Mouse (Mus musculus) embryo, embryonic 9.5 days (tissue): ENCODE data around the gene Slamf9.

ENCODE experiments used
- DNase-seq: peaks from one replicate; pipeline ENCODE4 v3.0.0-alpha.2; 2017; ENCODE audit errors: extremely low spot score

Gene Slamf9

GRCm38 (mm10) chr1:172513525-172514212 lies 38.5 kb downstream of the Slamf9 start:
- no peak for DNase-seq

- DNase-seq, result no peak
These were observed 39.0 kb downstream of the Slamf9 start for GRCm38 (mm10) chr1:172514213-172514529.

- no peak for DNase-seq
These were observed 39.6 kb downstream of the Slamf9 start for GRCm38 (mm10) chr1:172514551-172515268.

GRCm38 (mm10) chr1:172515396-172515795 lies 40.2 kb downstream of the Slamf9 start:
- DNase-seq, result no peak

GRCm38 (mm10) chr1:172518013-172518412 lies 42.9 kb downstream of the Slamf9 start:
- DNase-seq, result no peak

GRCm38 (mm10) chr1:172519644-172520043 lies 44.5 kb downstream of the Slamf9 start:
- no peak for DNase-seq

- DNase-seq, result peak; percentile 94
These were observed 45.6 kb downstream of the Slamf9 start, which contains the start of gene Cfap45 for GRCm38 (mm10) chr1:172520576-172521440. TSS of gene Cfap45 (plus strand) at chr1:172520801.

GRCm38 (mm10) chr1:172522524-172522923 lies 47.4 kb downstream of the Slamf9 start:
- DNase-seq, result no peak

- no peak for DNase-seq
These were observed 48.5 kb downstream of the Slamf9 start for GRCm38 (mm10) chr1:172523699-172524101.

- DNase-seq, result no peak
These were observed 50.0 kb downstream of the Slamf9 start for GRCm38 (mm10) chr1:172525027-172525764.

- no peak for DNase-seq
These were observed 50.8 kb downstream of the Slamf9 start for GRCm38 (mm10) chr1:172525971-172526370.

GRCm38 (mm10) chr1:172526380-172527081 lies 51.4 kb downstream of the Slamf9 start:
- no peak for DNase-seq

- DNase-seq, result no peak
These were observed 52.3 kb downstream of the Slamf9 start for GRCm38 (mm10) chr1:172527431-172527830.
